Mouse (Mus musculus) intestine, embryonic 16.5 days (tissue): Measurements from ENCODE around the gene Tpmt. TPM values are rescaled to one million over a fixed set of nuclear protein-coding genes. Genes with fewer than 3 reads are reported as not detected.

Experiments
- ATAC-seq: fragments of 200-750 bp; cut with Nextera tagmentation; 2 replicates; pipeline ENCODE4 v1.8.0; 2017; ENCODE audit warnings: moderate TSS enrichment, moderate library complexity
- H3K27ac ChIP-seq: fragments of 300-500 bp; sonication (generic); 2 replicates; pipeline ENCODE4 v1.5.1; 2014; ENCODE audit warnings: mild to moderate bottlenecking, low read length
- H3K27me3 ChIP-seq: fragments of 300-500 bp; sonication (generic); replicated peaks from 2 replicates; pipeline ENCODE4 v1.6.1; 2014; ENCODE audit warnings: low read length, control low read depth, mixed read lengths; ENCODE audit not compliant: control insufficient read depth, insufficient read depth
- H3K36me3 ChIP-seq: fragments of 300-500 bp; sonication (generic); 2 replicates; pipeline ENCODE4 v1.6.1; 2014; ENCODE audit warnings: low read length, control low read depth; ENCODE audit not compliant: control insufficient read depth, insufficient read depth
- H3K4me1 ChIP-seq: fragments of 300-500 bp; sonication (generic); 2 replicates; pipeline ENCODE4 v1.6.1; 2014; ENCODE audit warnings: low read length, control low read depth, mixed read lengths; ENCODE audit not compliant: control insufficient read depth, insufficient read depth
- H3K4me2 ChIP-seq: fragments of 300-500 bp; sonication (generic); 2 replicates; pipeline ENCODE4 v1.6.1; 2014; ENCODE audit warnings: low read depth, low read length, control low read depth
- H3K4me3 ChIP-seq: fragments of 300-500 bp; sonication (generic); 2 replicates; pipeline ENCODE4 v1.5.1; 2014; ENCODE audit warnings: mild to moderate bottlenecking, low read length
- H3K9ac ChIP-seq: fragments of 300-500 bp; sonication (generic); 2 replicates; pipeline ENCODE4 v1.6.1; 2014; ENCODE audit warnings: low read depth, low read length
- H3K9me3 ChIP-seq: fragments of 300-500 bp; sonication (generic); 2 replicates; pipeline ENCODE4 v1.6.1; 2016; ENCODE audit warnings: low read length, control low read depth; ENCODE audit not compliant: control insufficient read depth
- WGBS: fragments of 180-500 bp; shearing (Covaris S2); extraction: QIAGEN DNeasy Blood & Tissue Kit; methylation state at CpG from one replicate; pipeline ENCODE4 v1.1.7; 2014; 5-methylcytosine and 5-hydroxymethylcytosine counted together
- polyA plus RNA-seq: library from polyadenylated mRNA; unstranded; fragments of >200 nt; fragmentation: Nextera tagmentation; extraction: Ambion mirVana; gene quantifications from 2 replicates; pipeline ENCODE4 v1.2.1, GENCODE M21; 2015

Gene Tpmt
- polyA plus RNA-seq, 1 experiment from 2014 or later = 27.6 TPM

- 74% methylated on average over 7 of the region's 7 CpGs for WGBS
- no peak for ATAC-seq
- H3K9me3 ChIP-seq = no peaks in the 10 kb centered on the region
Observed at GRCm38 (mm10) chr13:47019774-47020173, 24.8 kb downstream of the Tpmt start.

GRCm38 (mm10) chr13:47017259-47017658 is 27.3 kb downstream of the Tpmt start:
- 39% methylated on average over 5 of the region's 5 CpGs for WGBS
- no peak overlapping the region for H3K4me3 ChIP-seq
- peaks cover 5% of the 10 kb centered on the region; the same call in 1 of the 2 replicates for H3K4me1 ChIP-seq
- no peaks in the 10 kb centered on the region for H3K36me3 ChIP-seq
- no peaks in the 10 kb centered on the region for H3K9me3 ChIP-seq
- H3K27me3 ChIP-seq = no peaks in the 10 kb centered on the region
- H3K4me2 ChIP-seq = no peak overlapping the region
- H3K27ac ChIP-seq = no peak overlapping the region
- H3K9ac ChIP-seq = no peak overlapping the region
- peak; percentile 54; the same call in 1 of the 2 replicates for ATAC-seq

More at GRCm38 (mm10) chr13:47019774-47020173, 24.8 kb downstream of the Tpmt start:
- no peaks in the 10 kb centered on the region for H3K4me1 ChIP-seq
- no peak overlapping the region for H3K9ac ChIP-seq
- no peak overlapping the region for H3K4me3 ChIP-seq
- H3K4me2 ChIP-seq = no peak overlapping the region
- H3K27me3 ChIP-seq = no peaks in the 10 kb centered on the region
- no peak overlapping the region for H3K27ac ChIP-seq
- H3K36me3 ChIP-seq = no peaks in the 10 kb centered on the region

- Histone ChIP-seq H3K27me3 (no peaks in the 10 kb centered on the region), H3K4me1 (peaks cover 5% of the 10 kb centered on the region; the same call in 1 of the 2 replicates), H3K9me3 (0 out of 2 replicates have a peak, but pooled peaks cover 11% of the 10 kb centered on the region), H3K9ac (no peak overlapping the region; the same call in 1 of the 2 replicates), H3K27ac (no peak overlapping the region), H3K4me2 (peak overlapping the region; percentile 99; the same call in 1 of the 2 replicates), H3K36me3 (no peaks in the 10 kb centered on the region), H3K4me3 (peak overlapping the region; percentile 61; the same call in 1 of the 2 replicates)
- 82% methylated on average over 5 of the region's 5 CpGs for WGBS
- ATAC-seq = no peak
Observed at GRCm38 (mm10) chr13:47015195-47015501, 29.4 kb downstream of the Tpmt start.

DNA sequence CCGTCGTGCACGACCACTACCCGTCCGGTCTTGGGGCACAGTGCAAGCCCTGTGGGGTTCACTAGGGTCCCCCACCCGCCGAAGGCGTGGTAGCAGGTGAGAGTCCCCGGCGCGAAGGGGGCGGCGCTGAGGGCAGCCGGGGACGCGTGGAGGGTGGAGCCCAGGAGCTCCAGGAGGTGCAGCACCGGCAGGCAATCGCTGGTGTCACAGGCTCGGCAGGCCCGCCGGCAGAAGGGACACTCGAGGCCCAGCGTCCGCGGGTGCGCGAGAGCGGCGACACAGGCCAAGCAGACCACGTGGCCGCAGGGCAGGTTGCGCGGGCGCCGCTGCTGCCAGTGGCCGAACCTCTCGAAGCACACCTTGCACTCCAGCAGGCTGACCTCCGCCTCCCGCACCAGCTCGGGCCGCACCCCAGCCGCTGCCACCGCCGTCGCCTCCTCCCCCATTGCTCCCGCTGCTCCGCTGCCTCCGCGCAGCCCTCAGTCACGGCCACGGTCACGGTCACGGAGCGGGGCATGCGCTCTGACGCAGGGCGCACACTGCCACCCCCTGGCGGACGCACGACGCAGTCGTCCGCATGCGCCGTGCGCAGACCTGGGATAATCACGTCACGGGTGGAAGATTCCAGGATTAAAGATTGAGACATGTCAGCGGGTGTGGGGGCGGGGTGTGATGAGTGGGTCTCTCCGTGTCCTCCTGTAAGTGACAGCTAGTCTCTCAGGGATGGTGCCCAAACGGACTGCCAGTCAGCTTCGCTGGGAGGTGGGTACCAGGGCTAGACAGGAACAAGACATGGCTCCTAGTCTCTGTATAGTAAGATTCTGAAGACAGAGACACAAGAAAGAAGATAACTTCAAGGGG is 30.0 kb downstream of the Tpmt start, which contains the start of gene Nhlrc1:
Gene Nhlrc1 (minus strand): TSS at position 517 of the 861 bp plus-strand sequence.
- H3K36me3 ChIP-seq = no peaks in the 10 kb centered on the region
- H3K27me3 ChIP-seq = no peaks in the 10 kb centered on the region
- H3K4me2 ChIP-seq = peak within 1 kb of the TSS; percentile 99
- 4% methylated on average over 73 of the region's 73 CpGs for WGBS
- ATAC-seq = peak; percentile 86
- H3K4me3 ChIP-seq = peak within 1 kb of the TSS; percentile 61
- H3K9me3 ChIP-seq = peaks cover 13% of the 10 kb centered on the region; the same call in 1 of the 2 replicates
- no peak within 1 kb of the TSS for H3K27ac ChIP-seq
- H3K9ac ChIP-seq = peak within 1 kb of the TSS; percentile 78
- peaks cover 5% of the 10 kb centered on the region; the same call in 1 of the 2 replicates for H3K4me1 ChIP-seq

- no peak for ATAC-seq
- H3K4me1 ChIP-seq = peaks cover 5% of the 10 kb centered on the region; the same call in 1 of the 2 replicates
- WGBS = 60% methylated on average over 10 of the region's 10 CpGs
Observed at GRCm38 (mm10) chr13:47013740-47014139, 30.8 kb downstream of the Tpmt start.

GRCm38 (mm10) chr13:47001590-47001989 is 42.9 kb downstream of the Tpmt start:
- ATAC-seq = no peak
- WGBS = 83% methylated on average over 4 of the region's 4 CpGs
- Histone ChIP-seq H3K4me1 (no peaks in the 10 kb centered on the region), H3K4me3 (no peak overlapping the region), H3K27ac (no peak overlapping the region), H3K9me3 (no peaks in the 10 kb centered on the region), H3K9ac (no peak overlapping the region), H3K27me3 (no peaks in the 10 kb centered on the region), H3K36me3 (no peaks in the 10 kb centered on the region), H3K4me2 (no peak overlapping the region)

More at GRCm38 (mm10) chr13:47013740-47014139, 30.8 kb downstream of the Tpmt start:
- no peak overlapping the region for H3K9ac ChIP-seq
- H3K27ac ChIP-seq = no peak overlapping the region
- no peaks in the 10 kb centered on the region for H3K36me3 ChIP-seq
- H3K27me3 ChIP-seq = no peaks in the 10 kb centered on the region
- peaks cover 13% of the 10 kb centered on the region; the same call in 1 of the 2 replicates for H3K9me3 ChIP-seq
- H3K4me2 ChIP-seq = peak overlapping the region; percentile 99
- H3K4me3 ChIP-seq = 0 out of 2 replicates have a peak overlapping the region, but pooled peaks have one; percentile 61

DNA sequence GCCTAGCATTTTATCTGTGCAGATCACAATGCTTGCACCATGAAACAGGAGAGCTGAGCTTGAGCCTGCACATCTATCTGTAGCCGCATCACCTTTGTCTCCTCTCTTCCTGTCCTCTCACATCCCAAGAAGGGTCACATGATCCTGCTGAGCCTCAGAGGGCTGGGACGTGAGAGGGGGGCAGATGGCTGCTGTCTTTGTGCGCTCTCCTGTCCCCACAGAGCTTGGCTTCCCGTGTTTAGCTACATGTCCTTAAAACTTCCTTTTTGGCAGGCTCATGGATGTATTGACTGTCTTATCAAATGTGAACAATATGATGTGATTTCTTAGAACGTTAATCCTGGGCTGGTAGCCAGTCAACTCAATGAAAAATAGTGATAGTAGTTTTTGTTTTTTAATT is 45.0 kb downstream of the Tpmt start:
- WGBS = 53% methylated on average over 5 of the region's 5 CpGs
- Histone ChIP-seq H3K4me2 (no peak overlapping the region), H3K27ac (no peak overlapping the region), H3K9me3 (no peaks in the 10 kb centered on the region), H3K4me3 (no peak overlapping the region), H3K36me3 (no peaks in the 10 kb centered on the region), H3K27me3 (no peaks in the 10 kb centered on the region), H3K9ac (no peak overlapping the region), H3K4me1 (no peaks in the 10 kb centered on the region)
- ATAC-seq = no peak

DNA sequence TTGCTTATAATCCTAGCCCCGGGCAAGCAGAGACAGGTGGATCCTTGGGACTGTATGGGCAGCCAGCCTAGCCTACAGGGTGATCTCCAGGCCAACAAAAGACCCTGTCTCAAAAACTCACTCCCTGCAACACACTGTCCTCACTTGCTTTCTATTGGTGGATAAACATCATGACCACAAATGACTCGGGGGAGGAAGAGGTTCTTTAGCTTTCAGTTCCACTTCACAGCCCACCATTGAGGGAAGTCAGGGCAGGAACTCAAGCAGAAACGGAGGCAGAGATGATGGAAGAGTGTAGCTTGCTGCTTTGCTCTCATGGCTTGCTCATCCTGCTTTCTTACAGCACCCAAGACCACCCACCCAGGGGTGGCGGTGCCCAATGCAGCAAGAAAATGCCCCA is 47.2 kb downstream of the Tpmt start:
- 79% methylated on average over 4 of the region's 4 CpGs for WGBS
- no peaks in the 10 kb centered on the region for H3K36me3 ChIP-seq
- no peaks in the 10 kb centered on the region for H3K9me3 ChIP-seq
- H3K9ac ChIP-seq = no peak overlapping the region
- H3K27me3 ChIP-seq = no peaks in the 10 kb centered on the region
- no peak overlapping the region for H3K4me3 ChIP-seq
- H3K27ac ChIP-seq = no peak overlapping the region
- no peak for ATAC-seq
- H3K4me1 ChIP-seq = no peaks in the 10 kb centered on the region
- H3K4me2 ChIP-seq = no peak overlapping the region

GRCm38 (mm10) chr13:46993274-46993551 is 51.3 kb downstream of the Tpmt start:
- no peak overlapping the region for H3K27ac ChIP-seq
- H3K4me1 ChIP-seq = no peaks in the 10 kb centered on the region
- H3K9me3 ChIP-seq = no peaks in the 10 kb centered on the region
- no peaks in the 10 kb centered on the region for H3K27me3 ChIP-seq
- no peak overlapping the region for H3K4me3 ChIP-seq
- no peak for ATAC-seq
- WGBS = 83% methylated on average over 2 of the region's 2 CpGs
- no peaks in the 10 kb centered on the region for H3K36me3 ChIP-seq
- no peak overlapping the region for H3K4me2 ChIP-seq
- no peak overlapping the region for H3K9ac ChIP-seq
